Mouse (Mus musculus) intestine, embryonic 16.5 days (tissue): ENCODE measurements at regions not wholly inside any gene's neighbourhood (a gene's known extent, or its start where the extent isn't known, plus 50 kb on each side); places are given as distances from the start of the nearest gene placed in this dataset.

Experiments used
- ATAC-seq: fragments of 200-750 bp; cut with Nextera tagmentation; 2 replicates; pipeline ENCODE4 v1.8.0; 2017; ENCODE audit warnings: moderate TSS enrichment, moderate library complexity
- H3K27ac ChIP-seq: fragments of 300-500 bp; sonication (generic); 2 replicates; pipeline ENCODE4 v1.5.1; 2014; ENCODE audit warnings: mild to moderate bottlenecking, low read length
- H3K27me3 ChIP-seq: fragments of 300-500 bp; sonication (generic); replicated peaks from 2 replicates; pipeline ENCODE4 v1.6.1; 2014; ENCODE audit warnings: low read length, control low read depth, mixed read lengths; ENCODE audit not compliant: control insufficient read depth, insufficient read depth
- H3K36me3 ChIP-seq: fragments of 300-500 bp; sonication (generic); 2 replicates; pipeline ENCODE4 v1.6.1; 2014; ENCODE audit warnings: low read length, control low read depth; ENCODE audit not compliant: control insufficient read depth, insufficient read depth
- H3K4me1 ChIP-seq: fragments of 300-500 bp; sonication (generic); 2 replicates; pipeline ENCODE4 v1.6.1; 2014; ENCODE audit warnings: low read length, control low read depth, mixed read lengths; ENCODE audit not compliant: control insufficient read depth, insufficient read depth
- H3K4me2 ChIP-seq: fragments of 300-500 bp; sonication (generic); 2 replicates; pipeline ENCODE4 v1.6.1; 2014; ENCODE audit warnings: low read depth, low read length, control low read depth
- H3K4me3 ChIP-seq: fragments of 300-500 bp; sonication (generic); 2 replicates; pipeline ENCODE4 v1.5.1; 2014; ENCODE audit warnings: mild to moderate bottlenecking, low read length
- H3K9ac ChIP-seq: fragments of 300-500 bp; sonication (generic); 2 replicates; pipeline ENCODE4 v1.6.1; 2014; ENCODE audit warnings: low read depth, low read length
- H3K9me3 ChIP-seq: fragments of 300-500 bp; sonication (generic); 2 replicates; pipeline ENCODE4 v1.6.1; 2016; ENCODE audit warnings: low read length, control low read depth; ENCODE audit not compliant: control insufficient read depth
- WGBS: fragments of 180-500 bp; shearing (Covaris S2); extraction: QIAGEN DNeasy Blood & Tissue Kit; methylation state at CpG from one replicate; pipeline ENCODE4 v1.1.7; 2014; 5-methylcytosine and 5-hydroxymethylcytosine counted together

DNA sequence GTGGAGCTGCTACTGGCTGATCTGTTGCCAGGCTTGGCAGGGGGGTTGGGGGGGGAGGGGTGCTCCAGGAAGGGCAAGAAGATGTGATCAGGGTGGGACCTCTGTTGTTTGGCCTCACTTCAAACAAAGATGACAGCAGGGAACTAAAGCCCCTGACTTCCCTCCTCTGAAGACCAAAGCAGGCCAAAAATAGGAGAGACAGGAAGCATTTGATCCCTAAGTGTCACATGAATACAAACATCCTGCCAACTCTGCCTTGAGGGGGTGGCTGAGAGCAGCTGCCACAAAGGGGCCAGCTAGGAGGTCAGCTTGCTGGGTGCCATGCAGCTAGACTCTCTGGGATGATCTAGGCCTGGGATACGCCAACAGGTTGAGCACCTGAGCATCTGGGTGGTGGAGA is 56.3 kb upstream of the Lmo2 start:
- no peaks in the 10 kb centered on the region for H3K9me3 ChIP-seq
- H3K27me3 ChIP-seq = no peaks in the 10 kb centered on the region
- H3K9ac ChIP-seq = no peak overlapping the region
- WGBS = 83% methylated on average over 1 of the region's 1 CpGs
- H3K4me3 ChIP-seq = no peak overlapping the region
- no peaks in the 10 kb centered on the region for H3K4me1 ChIP-seq
- no peak for ATAC-seq
- H3K36me3 ChIP-seq = no peaks in the 10 kb centered on the region
- H3K27ac ChIP-seq = no peak overlapping the region
- H3K4me2 ChIP-seq = no peak overlapping the region

GRCm38 (mm10) chr2:103902777-103903176 is 55.0 kb upstream of the Lmo2 start:
- Histone ChIP-seq H3K36me3 (no peaks in the 10 kb centered on the region), H3K4me2 (no peak overlapping the region), H3K27me3 (no peaks in the 10 kb centered on the region), H3K9ac (no peak overlapping the region), H3K9me3 (no peaks in the 10 kb centered on the region), H3K4me3 (no peak overlapping the region), H3K27ac (no peak overlapping the region), H3K4me1 (no peaks in the 10 kb centered on the region)
- no peak for ATAC-seq
- 71% methylated on average over 11 of the region's 11 CpGs for WGBS

DNA sequence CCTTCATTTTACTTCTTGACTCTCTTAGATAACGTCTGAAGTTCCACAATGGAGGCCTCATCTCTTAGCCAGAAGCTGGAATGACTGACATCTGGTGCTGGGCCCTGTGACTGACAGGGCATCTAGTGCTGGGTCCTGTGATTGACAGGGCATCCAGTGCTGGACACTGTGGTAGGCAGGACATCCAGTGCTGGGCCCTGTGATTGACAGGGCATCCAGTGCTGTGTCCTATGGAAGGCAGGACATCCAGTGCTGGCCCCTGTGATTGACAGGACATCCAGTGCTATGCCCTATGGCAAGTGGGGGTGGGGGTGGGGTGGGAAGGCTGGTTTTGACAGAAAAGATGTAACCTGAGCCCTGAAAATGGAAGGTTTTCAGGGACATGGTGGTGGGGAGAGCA is 52.1 kb upstream of the Lmo2 start:
- Histone ChIP-seq H3K27me3 (no peaks in the 10 kb centered on the region), H3K27ac (no peak overlapping the region), H3K36me3 (no peaks in the 10 kb centered on the region), H3K4me3 (no peak overlapping the region), H3K4me2 (no peak overlapping the region), H3K9me3 (no peaks in the 10 kb centered on the region), H3K9ac (no peak overlapping the region), H3K4me1 (no peaks in the 10 kb centered on the region)
- 92% methylated on average over 1 of the region's 1 CpGs for WGBS
- ATAC-seq = no peak

- Histone ChIP-seq H3K36me3 (no peaks in the 10 kb centered on the region), H3K9me3 (no peaks in the 10 kb centered on the region), H3K4me3 (no peak overlapping the region), H3K4me2 (no peak overlapping the region), H3K27ac (peak overlapping the region; percentile 35; the same call in 1 of the 2 replicates), H3K9ac (no peak overlapping the region), H3K4me1 (no peaks in the 10 kb centered on the region), H3K27me3 (no peaks in the 10 kb centered on the region)
- WGBS = 38% methylated on average over 2 of the region's 2 CpGs
- ATAC-seq = no peak
Measured at GRCm38 (mm10) chr2:103906581-103907184, 51.1 kb upstream of the Lmo2 start.
